Mouse (Mus musculus): ENCODE data around the gene Krt24. TPM values are rescaled to one million over a fixed set of nuclear protein-coding genes. Genes with fewer than 3 reads are reported as not detected.
"Not testable (repeated sequence)": the region's sequence is repeated elsewhere in the genome, so short reads cannot be mapped to it uniquely, and the experiment has no call there.

The Krt24 gene
- total RNA-seq, 2 experiments from 2014 or later = not detected

GRCm38 (mm10) chr11:99253893-99254292 is 31.2 kb downstream of the Krt24 start:
- DNase-seq (ENCODE audit: low spot score in 2 of 2) = no peak

GRCm38 (mm10) chr11:99252671-99253070 is 32.4 kb downstream of the Krt24 start:
- no peak for DNase-seq (ENCODE audit: low spot score in 2 of 2)

GRCm38 (mm10) chr11:99250666-99251065 is 34.4 kb downstream of the Krt24 start:
- no peak for DNase-seq (ENCODE audit: low spot score in 2 of 2)

- no peak for DNase-seq (ENCODE audit: low spot score in 2 of 2)
Observed at GRCm38 (mm10) chr11:99250241-99250640, 34.8 kb downstream of the Krt24 start.

GRCm38 (mm10) chr11:99249115-99249514 is 35.9 kb downstream of the Krt24 start:
- DNase-seq (ENCODE audit: low spot score in 2 of 2) = no peak

- no peak for DNase-seq (ENCODE audit: low spot score in 2 of 2)
Observed at GRCm38 (mm10) chr11:99247916-99248315, 37.1 kb downstream of the Krt24 start.

GRCm38 (mm10) chr11:99244519-99244918 is 40.5 kb downstream of the Krt24 start:
- DNase-seq (ENCODE audit: low spot score in 2 of 2) = not testable (repeated sequence)

GRCm38 (mm10) chr11:99243820-99244374 is 41.2 kb downstream of the Krt24 start, which contains the start of gene Krt222:
TSS of gene Krt222 (minus strand) at chr11:99244085.
- DNase-seq (ENCODE audit: low spot score in 2 of 2) = no peak

- DNase-seq (ENCODE audit: low spot score in 2 of 2) = no peak
Observed at GRCm38 (mm10) chr11:99243200-99243819, 41.8 kb downstream of the Krt24 start.

- no peak for DNase-seq (ENCODE audit: low spot score in 2 of 2)
Observed at GRCm38 (mm10) chr11:99242056-99242455, 43.0 kb downstream of the Krt24 start.

GRCm38 (mm10) chr11:99238468-99238867 is 46.6 kb downstream of the Krt24 start:
- DNase-seq (ENCODE audit: low spot score in 2 of 2) = no peak

- no peak for DNase-seq (ENCODE audit: low spot score in 2 of 2)
Observed at GRCm38 (mm10) chr11:99231049-99231816, 53.8 kb downstream of the Krt24 start.

GRCm38 (mm10) chr11:99230261-99231048 is 54.6 kb downstream of the Krt24 start, which contains the start of gene Smarce1:
TSS of gene Smarce1 (minus strand) at chr11:99231017.
- DNase-seq (ENCODE audit: low spot score in 2 of 2) = peak; percentile 63 to 84

Other genes with a start within 250 kb of the Krt24 start
- gene Igfbp4, start 244.0 kb downstream of the Krt24 start, total RNA-seq (2021) = 100 to 1,000 TPM; 317 to 355 TPM
- gene Tns4, start 196.0 kb downstream of the Krt24 start, total RNA-seq (2021) = under 1 TPM in 1 of 2 experiments, not detected in 1; 0.13 TPM
- gene Ccr7, start 130.2 kb downstream of the Krt24 start, total RNA-seq (2021) = under 1 TPM; 0.12 to 0.18 TPM
- gene Smarce1, start 54.2 kb downstream of the Krt24 start, total RNA-seq (2021) = 10 to 100 TPM; 92.4 to 98.6 TPM
- gene Krt222, start 41.2 kb downstream of the Krt24 start, total RNA-seq (2021) = 1 to 10 TPM; 2.0 to 2.6 TPM
- under 1 TPM in 1 of 2 experiments, not detected in 1; 0.21 TPM for gene Krt25, start 37.7 kb upstream of the Krt24 start, total RNA-seq (2021)
- not detected for gene Krt26, start 52.7 kb upstream of the Krt24 start, total RNA-seq (2021)
- under 1 TPM in 1 of 2 experiments, not detected in 1; 0.18 TPM for gene Krt27, start 65.8 kb upstream of the Krt24 start, total RNA-seq (2021)
- gene Krt28, start 89.6 kb upstream of the Krt24 start, total RNA-seq (2021) = not detected
- gene Krt10, start 104.1 kb upstream of the Krt24 start, total RNA-seq (2021) = 1 to 10 TPM; 7.6 to 8.2 TPM
- not detected for gene Krt12, start 137.0 kb upstream of the Krt24 start, total RNA-seq (2021)
- under 1 TPM in 1 of 2 experiments, not detected in 1; 0.32 TPM for gene Krt20, start 152.9 kb upstream of the Krt24 start, total RNA-seq (2021)
- gene Krt23, start 207.9 kb upstream of the Krt24 start, total RNA-seq (2021) = under 1 TPM in 1 of 2 experiments, not detected in 1; 0.16 TPM
- not detected for gene Krt39, start 236.1 kb upstream of the Krt24 start, total RNA-seq (2021)

Data from gastrocnemius, postnatal 4 days (tissue).